Mouse (Mus musculus): ENCODE measurements around the gene Abcb5.

DNA sequence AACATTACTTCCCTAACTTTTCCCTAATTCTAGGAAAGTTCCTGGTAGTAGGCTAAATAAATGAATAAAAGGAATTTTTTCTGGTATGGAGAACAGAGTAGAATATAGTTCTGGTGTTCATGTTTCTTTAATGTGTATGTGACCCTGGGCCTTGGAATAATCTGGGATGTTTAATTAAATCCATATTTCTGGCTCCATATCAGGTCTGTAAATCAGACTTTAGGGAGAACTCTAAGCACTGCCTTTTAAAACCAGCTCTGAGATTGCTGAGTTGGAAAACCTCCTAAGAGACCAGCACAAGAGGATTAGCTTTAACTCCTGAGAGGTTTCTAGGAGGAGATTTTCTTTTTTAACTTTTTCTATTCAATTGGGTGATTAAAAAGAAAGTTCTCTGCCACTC lies 83.4 kb downstream of the Abcb5 start:
- TF ChIP-seq CHD2 (IDR thresholded peaks at IDR 0.05; ENCODE audit: low read depth, low read length) (no peak), ZC3H11A (IDR thresholded peaks at IDR 0.05; ENCODE audit: borderline replicate concordance, low read depth, low read length) (no peak)

All from ES-E14 (cell line).